Mouse (Mus musculus): ENCODE data around the gene Dhx38. TPM values are rescaled to one million over a fixed set of nuclear protein-coding genes. Genes with fewer than 3 reads are reported as not detected.
A peak's percentile ranks its signal among the peaks of the same experiment; 100 is the strongest.

Gene Dhx38
- polyA plus RNA-seq, 1 experiment from 2014 or later: 46.6 TPM

DNA sequence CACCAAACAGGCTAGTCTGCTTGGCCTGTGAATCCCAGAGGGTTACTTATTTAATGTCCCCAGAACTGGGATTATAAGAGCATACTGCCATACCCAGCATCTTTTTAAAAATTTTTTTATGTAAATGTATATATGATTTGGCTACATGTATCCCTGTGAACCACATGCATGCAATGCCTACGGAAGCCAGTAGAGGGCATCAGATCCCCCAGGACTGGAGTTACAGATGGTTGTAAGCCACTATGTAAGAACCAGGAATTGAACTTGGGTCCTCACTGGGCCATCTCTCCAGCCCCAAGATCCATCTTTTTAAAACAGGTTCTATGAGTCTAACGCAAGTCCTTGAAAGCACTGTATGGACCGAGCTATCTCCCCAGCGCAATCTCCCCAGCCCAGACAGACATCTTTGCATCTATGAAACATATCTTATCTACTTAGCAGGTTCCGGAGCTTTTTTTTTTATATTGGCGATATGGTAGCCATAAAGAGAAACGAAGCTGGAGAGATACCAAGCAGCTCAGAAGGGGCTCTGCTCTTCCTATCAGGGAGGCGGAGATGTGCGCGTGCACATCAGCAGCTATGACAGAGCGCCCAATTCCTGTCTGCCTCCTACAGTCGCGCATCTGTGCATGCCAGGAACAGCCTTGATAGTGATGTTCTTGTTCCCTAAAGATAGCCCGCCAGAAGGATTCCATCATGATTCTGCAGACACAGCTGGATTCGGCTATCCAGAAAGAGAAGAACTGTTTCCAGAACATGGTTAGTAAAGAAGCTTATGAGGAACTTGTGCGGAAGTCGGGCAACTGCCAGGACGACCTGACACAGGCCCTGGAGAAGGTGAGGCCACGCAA lies 30.3 kb downstream of the Dhx38 start:
- no peaks in the 10 kb centered on the region for H3K27me3 ChIP-seq (ENCODE audit: low read depth, poor library complexity, severe bottlenecking)
- no peaks in the 10 kb centered on the region for H3K36me3 ChIP-seq
- H3K27ac ChIP-seq: no peak overlapping the region
- peak; percentile 61 for DNase-seq (ENCODE audit: low spot score)
- no peaks in the 10 kb centered on the region for H3K9me3 ChIP-seq (replicated peaks)
- H3K4me1 ChIP-seq: peaks cover 25% of the 10 kb centered on the region
- 88% methylated on average over 19 of the region's 19 CpGs for WGBS
- H3K4me3 ChIP-seq: no peak overlapping the region

GRCm38 (mm10) chr8:109524008-109524407 lies 41.7 kb downstream of the Dhx38 start:
- no peaks in the 10 kb centered on the region for H3K4me1 ChIP-seq
- H3K27me3 ChIP-seq (ENCODE audit: low read depth, poor library complexity, severe bottlenecking): no peaks in the 10 kb centered on the region
- no peaks in the 10 kb centered on the region for H3K36me3 ChIP-seq
- H3K27ac ChIP-seq: no peak overlapping the region
- DNase-seq (ENCODE audit: low spot score): no peak
- H3K9me3 ChIP-seq (replicated peaks): no peaks in the 10 kb centered on the region
- H3K4me3 ChIP-seq: no peak overlapping the region
- WGBS: 91% methylated on average over 2 of the region's 2 CpGs

- H3K4me1 ChIP-seq: no peaks in the 10 kb centered on the region
- H3K27me3 ChIP-seq (ENCODE audit: low read depth, poor library complexity, severe bottlenecking): no peaks in the 10 kb centered on the region
- H3K27ac ChIP-seq: no peak overlapping the region
- no peaks in the 10 kb centered on the region for H3K9me3 ChIP-seq (replicated peaks)
- WGBS: 93% methylated on average over 5 of the region's 5 CpGs
- no peak overlapping the region for H3K4me3 ChIP-seq
- no peak for DNase-seq (ENCODE audit: low spot score)
- H3K36me3 ChIP-seq: no peaks in the 10 kb centered on the region
These were observed 60.1 kb downstream of the Dhx38 start for GRCm38 (mm10) chr8:109505560-109505959.

- Histone ChIP-seq H3K27ac (no peak overlapping the region), H3K36me3 (no peaks in the 10 kb centered on the region), H3K9me3 (replicated peaks) (no peaks in the 10 kb centered on the region), H3K27me3 (ENCODE audit: low read depth, poor library complexity, severe bottlenecking) (no peaks in the 10 kb centered on the region), H3K4me1 (no peaks in the 10 kb centered on the region), H3K4me3 (no peak overlapping the region)
- 78% methylated on average over 1 of the region's 1 CpGs for WGBS
- no peak for DNase-seq (ENCODE audit: low spot score)
These were observed 62.1 kb downstream of the Dhx38 start for GRCm38 (mm10) chr8:109503566-109503965.

DNA sequence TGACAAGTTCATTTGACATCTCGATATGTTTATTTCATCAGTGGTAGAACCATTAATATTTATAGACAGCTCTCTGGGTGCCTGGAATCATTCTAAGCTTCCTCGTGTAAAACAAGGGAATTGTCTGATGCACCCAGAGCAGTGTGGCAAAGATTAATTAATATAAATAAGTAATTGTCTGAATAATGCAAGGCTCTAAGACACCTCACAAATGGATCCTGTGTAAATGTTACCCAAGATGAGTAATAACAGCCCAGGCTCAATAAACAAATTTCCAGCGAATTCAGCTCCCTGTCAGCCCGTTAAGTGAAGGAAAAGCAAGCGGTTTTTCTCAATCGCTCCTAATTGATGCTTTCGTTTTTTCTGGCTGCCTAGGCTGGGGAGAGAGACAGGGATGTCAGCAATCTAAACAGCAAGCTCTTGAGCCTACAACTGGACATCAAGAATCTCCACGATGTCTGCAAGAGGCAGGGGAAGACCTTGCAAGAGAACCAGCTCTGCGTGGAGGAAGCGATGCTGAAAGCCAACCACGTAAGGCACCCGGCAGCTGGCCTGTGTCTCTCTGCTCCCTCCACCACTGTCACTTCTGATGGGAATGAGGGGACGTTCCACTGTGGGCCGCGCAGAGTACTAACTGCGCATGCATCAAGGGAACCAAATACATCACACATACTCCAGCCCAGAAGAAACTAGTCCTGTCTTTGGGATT lies 66.5 kb downstream of the Dhx38 start:
- Histone ChIP-seq H3K27ac (no peak overlapping the region), H3K9me3 (replicated peaks) (no peaks in the 10 kb centered on the region), H3K36me3 (no peaks in the 10 kb centered on the region), H3K4me3 (no peak overlapping the region), H3K4me1 (no peaks in the 10 kb centered on the region), H3K27me3 (ENCODE audit: low read depth, poor library complexity, severe bottlenecking) (no peaks in the 10 kb centered on the region)
- no peak for DNase-seq (ENCODE audit: low spot score)
- WGBS: 90% methylated on average over 16 of the region's 16 CpGs

Other genes starting within 250 kb of the Dhx38 start
- gene Pmfbp1, start 71.8 kb downstream of the Dhx38 start, polyA plus RNA-seq (2016; fragmentation: Nextera tagmentation; extraction: Ambion mirVana): 0.05 and 0.08 TPM in 2 replicates
- 25.2 and 26.2 TPM in 2 replicates for gene Txnl4b, start within 50 bp of the Dhx38 start, polyA plus RNA-seq (2016; fragmentation: Nextera tagmentation; extraction: Ambion mirVana)
- gene Hp, start 13.3 kb upstream of the Dhx38 start, polyA plus RNA-seq (2016; fragmentation: Nextera tagmentation; extraction: Ambion mirVana): 0.61 and 0.98 TPM in 2 replicates
- 60.1 and 62.2 TPM in 2 replicates for gene Dhodh, start 42.8 kb upstream of the Dhx38 start, polyA plus RNA-seq (2016; fragmentation: Nextera tagmentation; extraction: Ambion mirVana)
- gene Pkd1l3, start 48.7 kb upstream of the Dhx38 start, polyA plus RNA-seq (2016; fragmentation: Nextera tagmentation; extraction: Ambion mirVana): 0.21 and 0.43 TPM in 2 replicates
- 134 and 153 TPM in 2 replicates for gene Ist1, start 127.4 kb upstream of the Dhx38 start, polyA plus RNA-seq (2016; fragmentation: Nextera tagmentation; extraction: Ambion mirVana)
- 34.8 and 42.5 TPM in 2 replicates for gene Zfp821, start 139.7 kb upstream of the Dhx38 start, polyA plus RNA-seq (2016; fragmentation: Nextera tagmentation; extraction: Ambion mirVana)
- 8.4 and 10.2 TPM in 2 replicates for gene Atxn1l, start 171.9 kb upstream of the Dhx38 start, polyA plus RNA-seq (2016; fragmentation: Nextera tagmentation; extraction: Ambion mirVana)
- gene Ap1g1, start 212.7 kb upstream of the Dhx38 start, polyA plus RNA-seq (2016; fragmentation: Nextera tagmentation; extraction: Ambion mirVana): 44.0 and 50.4 TPM in 2 replicates